Mouse (Mus musculus) layer of hippocampus, adult 2 months (tissue): Measurements from ENCODE around the gene Olfm1. TPM values are rescaled to one million over a fixed set of nuclear protein-coding genes. Genes with fewer than 3 reads are reported as not detected.

Experiments used
- DNase-seq, 2 experiments: peaks; one replicate each; pipeline ENCODE4 v3.0.0; 2022; ENCODE audit warnings: low spot score in 2 of 2
- H3K27ac ChIP-seq: fragments of 200-600 bp; 2 replicates; pipeline ENCODE4 v1.8.1; 2022
- H3K4me3 ChIP-seq: fragments of 200-600 bp; 2 replicates; pipeline ENCODE4 v1.8.1; 2022; ENCODE audit warnings: mild to moderate bottlenecking
- CTCF ChIP-seq: fragments of 200-600 bp; conservative IDR thresholded peaks from 2 replicates; pipeline ENCODE4 v1.8.1; 2022; ENCODE audit warnings: antibody characterized with exemption, mild to moderate bottlenecking, moderate library complexity
- total RNA-seq, 2 experiments: library from RNA; stranded (reverse); gene quantifications; 2 replicates each; pipeline ENCODE4 v1.2.3; 2021

Olfm1 gene
- total RNA-seq, 2 experiments from 2014 or later: 1,799 to 1,811 TPM

GRCm38 (mm10) chr2:28219625-28220024 is 26.8 kb downstream of the Olfm1 start:
- no peak for TF ChIP-seq CTCF
- no peak overlapping the region for H3K4me3 ChIP-seq
- peak overlapping the region; percentile 65 for H3K27ac ChIP-seq
- DNase-seq: no peak

GRCm38 (mm10) chr2:28221803-28222202 is 29.0 kb downstream of the Olfm1 start:
- H3K27ac ChIP-seq: peak overlapping the region; percentile 82
- TF ChIP-seq CTCF: peak; percentile 36; the same call in 1 of the 2 replicates
- H3K4me3 ChIP-seq: no peak overlapping the region
- no peak for DNase-seq

- DNase-seq: no peak
- Histone ChIP-seq H3K4me3 (no peak overlapping the region), H3K27ac (peak overlapping the region; percentile 81)
- TF ChIP-seq CTCF: 0 out of 2 replicates have a peak, but pooled peaks have one; percentile 12
Measured at GRCm38 (mm10) chr2:28224819-28225218, 32.0 kb downstream of the Olfm1 start.

- peak; percentile 67 to 84 for DNase-seq
- TF ChIP-seq CTCF: no peak
- Histone ChIP-seq H3K27ac (peak overlapping the region; percentile 81), H3K4me3 (no peak overlapping the region)
Measured at GRCm38 (mm10) chr2:28225906-28226305, 33.1 kb downstream of the Olfm1 start.

GRCm38 (mm10) chr2:28226971-28227370 is 34.2 kb downstream of the Olfm1 start:
- Histone ChIP-seq H3K4me3 (no peak overlapping the region), H3K27ac (peak overlapping the region; percentile 81)

GRCm38 (mm10) chr2:28227589-28228191 is 34.9 kb downstream of the Olfm1 start:
- Histone ChIP-seq H3K4me3 (no peak overlapping the region), H3K27ac (peak overlapping the region; percentile 81)
- DNase-seq: no peak
- TF ChIP-seq CTCF: no peak

More at GRCm38 (mm10) chr2:28226971-28227370, 34.2 kb downstream of the Olfm1 start:
- TF ChIP-seq CTCF: no peak
- DNase-seq: no peak

- TF ChIP-seq CTCF: no peak
- H3K4me3 ChIP-seq: no peak overlapping the region
- no peak for DNase-seq
- H3K27ac ChIP-seq: peak overlapping the region; percentile 7; the same call in 1 of the 2 replicates
Measured at GRCm38 (mm10) chr2:28228364-28228763, 35.6 kb downstream of the Olfm1 start.

- DNase-seq: no peak
- no peak for TF ChIP-seq CTCF
- Histone ChIP-seq H3K4me3 (no peak overlapping the region), H3K27ac (no peak overlapping the region)
Measured at GRCm38 (mm10) chr2:28235129-28235528, 42.3 kb downstream of the Olfm1 start.

GRCm38 (mm10) chr2:28236447-28236846 is 43.7 kb downstream of the Olfm1 start:
- Histone ChIP-seq H3K4me3 (no peak overlapping the region), H3K27ac (no peak overlapping the region)
- TF ChIP-seq CTCF: no peak
- DNase-seq: no peak

GRCm38 (mm10) chr2:28239616-28240015 is 46.8 kb downstream of the Olfm1 start:
- peak in 1 of 2 experiments; percentile 39 for DNase-seq
- H3K4me3 ChIP-seq: no peak overlapping the region
- peak overlapping the region; percentile 71 for H3K27ac ChIP-seq
- no peak for TF ChIP-seq CTCF

- no peak overlapping the region for H3K4me3 ChIP-seq
- no peak for DNase-seq
- no peak for TF ChIP-seq CTCF
- no peak overlapping the region for H3K27ac ChIP-seq
Measured at GRCm38 (mm10) chr2:28240920-28241319, 48.1 kb downstream of the Olfm1 start.

- DNase-seq: no peak
- Histone ChIP-seq H3K4me3 (no peak overlapping the region), H3K27ac (no peak overlapping the region)
- no peak for TF ChIP-seq CTCF
Measured at GRCm38 (mm10) chr2:28241520-28242221, 48.9 kb downstream of the Olfm1 start.

- H3K4me3 ChIP-seq: no peak overlapping the region
- TF ChIP-seq CTCF: no peak
Measured at GRCm38 (mm10) chr2:28242222-28242543, 49.4 kb downstream of the Olfm1 start.

More at GRCm38 (mm10) chr2:28242222-28242543, 49.4 kb downstream of the Olfm1 start:
- no peak for DNase-seq
- no peak overlapping the region for H3K27ac ChIP-seq
